Mouse (Mus musculus) kidney, postnatal 0 days (tissue): Measurements from ENCODE around the gene Npas3. TPM values are rescaled to one million over a fixed set of nuclear protein-coding genes. Genes with fewer than 3 reads are reported as not detected.

Source experiments
- ATAC-seq: fragments of 200-750 bp; cut with Nextera tagmentation; replicated peaks from 2 replicates; pipeline ENCODE4 v1.8.0; 2017; ENCODE audit warnings: low read depth, moderate number of reproducible peaks, moderate TSS enrichment, moderate library complexity; ENCODE audit not compliant: low FRiP score
- DNase-seq: peaks from one replicate; pipeline ENCODE4 v3.0.0-alpha.2; 2016; ENCODE audit warnings: low spot score
- H3K27ac ChIP-seq: fragments of 300-500 bp; sonication (generic); 2 replicates; pipeline ENCODE4 v1.5.1; 2014; ENCODE audit warnings: mild to moderate bottlenecking
- H3K27me3 ChIP-seq: fragments of 300-500 bp; sonication (generic); 2 replicates; pipeline ENCODE4 v1.6.1; 2014; ENCODE audit warnings: low read length, mixed read lengths; ENCODE audit not compliant: insufficient read depth
- H3K36me3 ChIP-seq: fragments of 300-500 bp; sonication (generic); 2 replicates; pipeline ENCODE4 v1.6.1; 2014; ENCODE audit warnings: low read length, mixed read lengths; ENCODE audit not compliant: insufficient read depth
- H3K4me1 ChIP-seq: fragments of 300-500 bp; sonication (generic); replicated peaks from 2 replicates; pipeline ENCODE4 v1.6.1; 2014; ENCODE audit warnings: antibody characterized with exemption, low read length, mixed read lengths; ENCODE audit not compliant: insufficient read depth
- H3K4me2 ChIP-seq: fragments of 300-500 bp; sonication (generic); 2 replicates; pipeline ENCODE4 v1.6.1; 2014; ENCODE audit warnings: mild to moderate bottlenecking, low read length, moderate library complexity, mixed read lengths
- H3K4me3 ChIP-seq: fragments of 300-500 bp; sonication (generic); replicated peaks from 2 replicates; pipeline ENCODE4 v1.5.1; 2014; ENCODE audit warnings: low read depth, low read length
- H3K9ac ChIP-seq: fragments of 300-500 bp; sonication (generic); 2 replicates; pipeline ENCODE4 v1.6.1; 2014; ENCODE audit warnings: low read depth, low read length
- H3K9me3 ChIP-seq: fragments of 300-500 bp; sonication (generic); replicated peaks from 2 replicates; pipeline ENCODE4 v1.6.1; 2016; ENCODE audit warnings: low read length, inconsistent platforms, mixed read lengths
- CTCF ChIP-seq: IDR thresholded peaks from 2 replicates; pipeline ENCODE4 v1.5.1; 2016; ENCODE audit warnings: antibody characterized with exemption, low read depth, mild to moderate bottlenecking, moderate library complexity
- whole genome bisulfite sequencing: fragments of 180-500 bp; shearing (Covaris S2); extraction: QIAGEN DNeasy Blood & Tissue Kit; methylation state at CpG from one replicate; pipeline ENCODE4 v1.1.7; 2014; 5-methylcytosine and 5-hydroxymethylcytosine counted together
- polyA plus RNA-seq: library from polyadenylated mRNA; unstranded; fragments of >200 nt; fragmentation: Nextera tagmentation; extraction: Ambion mirVana; gene quantifications from 2 replicates; pipeline ENCODE4 v1.2.1, GENCODE M21; 2015

The Npas3 gene
- polyA plus RNA-seq, 1 experiment from 2014 or later = 1.2 TPM

DNA sequence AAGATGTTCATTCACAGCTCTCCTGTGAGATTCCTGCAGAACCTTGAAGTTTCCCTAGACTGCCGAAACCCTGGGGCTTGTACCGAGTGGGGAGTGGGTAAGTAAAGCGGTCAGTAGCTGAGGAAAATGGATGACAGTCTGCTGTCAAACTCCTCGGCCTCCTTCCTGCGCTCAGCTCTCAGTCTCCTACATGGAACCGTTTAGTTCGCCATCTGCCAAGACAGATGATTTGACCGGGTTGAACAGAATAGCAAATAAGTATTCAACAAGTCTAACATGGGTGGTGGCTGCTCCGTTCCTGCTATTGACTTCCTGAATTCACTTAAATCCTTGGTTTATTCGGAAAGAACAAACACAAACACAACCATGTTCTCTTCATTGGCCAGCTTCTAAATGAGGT, 541.0 kb downstream of the Npas3 start:
- H3K36me3 ChIP-seq = no peaks in the 10 kb centered on the region
- WGBS = 89% methylated on average over 10 of the region's 10 CpGs

DNA sequence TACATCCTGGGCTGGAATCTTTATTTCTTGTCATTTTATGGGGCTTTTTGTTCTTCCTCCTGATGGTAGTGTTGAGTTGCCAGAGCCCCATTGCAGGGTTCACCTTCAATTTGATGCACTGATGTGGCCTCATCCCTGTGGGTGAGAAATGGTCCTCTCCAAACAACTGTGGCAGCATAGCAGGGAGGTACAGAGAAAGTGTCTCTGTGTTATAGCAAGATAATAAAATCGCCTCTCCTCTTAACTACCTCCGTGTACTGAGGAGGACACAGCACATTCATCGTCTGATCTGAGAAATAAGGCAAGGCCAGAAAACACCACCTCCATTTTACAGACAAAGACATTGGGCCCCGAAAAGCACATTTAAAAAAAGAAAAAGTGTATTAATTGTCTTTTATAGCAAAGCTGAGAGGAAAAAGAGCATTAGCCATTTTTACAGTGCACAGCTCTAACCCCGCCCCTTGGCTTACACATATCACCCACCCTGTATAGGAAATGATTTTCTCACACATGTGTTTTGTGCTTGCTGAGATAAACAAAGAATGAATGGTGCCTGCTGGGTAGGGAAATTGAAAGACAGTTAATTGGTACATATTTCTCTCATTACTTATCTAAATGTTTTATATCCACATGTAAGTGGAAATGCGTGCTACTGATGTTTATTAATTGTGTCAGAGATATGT, 546.4 kb downstream of the Npas3 start:
- TF ChIP-seq CTCF = no peak
- Histone ChIP-seq H3K4me2 (no peak overlapping the region), H3K4me3 (no peak overlapping the region), H3K36me3 (no peaks in the 10 kb centered on the region), H3K27me3 (no peaks in the 10 kb centered on the region), H3K9me3 (no peaks in the 10 kb centered on the region), H3K9ac (no peak overlapping the region), H3K4me1 (no peaks in the 10 kb centered on the region), H3K27ac (no peak overlapping the region)
- 93% methylated on average over 6 of the region's 6 CpGs for WGBS
- DNase-seq (no peak), ATAC-seq (no peak)

More for the DNA sequence above, 541.0 kb downstream of the Npas3 start:
- Histone ChIP-seq H3K4me1 (no peaks in the 10 kb centered on the region), H3K4me2 (no peak overlapping the region), H3K27ac (no peak overlapping the region), H3K9ac (no peak overlapping the region), H3K9me3 (no peaks in the 10 kb centered on the region), H3K27me3 (no peaks in the 10 kb centered on the region), H3K4me3 (no peak overlapping the region)
- ATAC-seq (no peak), DNase-seq (no peak)
- no peak for TF ChIP-seq CTCF

DNA sequence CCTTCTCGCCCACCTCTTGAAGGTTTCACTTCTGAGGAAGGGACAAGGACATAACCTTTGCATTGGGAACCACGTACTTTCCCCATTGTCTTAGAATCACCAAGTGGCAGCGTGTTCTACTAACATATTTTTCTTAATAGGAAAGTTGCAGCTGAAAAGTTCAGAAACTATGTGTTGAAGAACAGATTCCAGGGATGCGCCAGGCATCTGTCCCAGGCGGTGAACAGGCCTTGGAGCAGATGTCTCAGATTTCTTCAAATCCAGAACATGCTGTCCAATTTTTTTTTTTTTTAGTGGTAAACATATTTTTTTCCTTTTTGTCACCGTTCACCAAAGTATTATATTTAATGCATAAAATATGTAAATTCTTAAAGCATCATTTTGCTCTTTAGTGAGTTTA, 553.4 kb downstream of the Npas3 start:
- no peak overlapping the region for H3K9ac ChIP-seq
- no peak overlapping the region for H3K4me2 ChIP-seq
- ATAC-seq (no peak), DNase-seq (no peak)
- H3K36me3 ChIP-seq = no peaks in the 10 kb centered on the region
- 89% methylated on average over 6 of the region's 6 CpGs for WGBS
- H3K4me1 ChIP-seq = no peaks in the 10 kb centered on the region
- no peaks in the 10 kb centered on the region for H3K27me3 ChIP-seq
- TF ChIP-seq CTCF = no peak
- no peak overlapping the region for H3K4me3 ChIP-seq
- no peak overlapping the region for H3K27ac ChIP-seq
- H3K9me3 ChIP-seq = no peaks in the 10 kb centered on the region

DNA sequence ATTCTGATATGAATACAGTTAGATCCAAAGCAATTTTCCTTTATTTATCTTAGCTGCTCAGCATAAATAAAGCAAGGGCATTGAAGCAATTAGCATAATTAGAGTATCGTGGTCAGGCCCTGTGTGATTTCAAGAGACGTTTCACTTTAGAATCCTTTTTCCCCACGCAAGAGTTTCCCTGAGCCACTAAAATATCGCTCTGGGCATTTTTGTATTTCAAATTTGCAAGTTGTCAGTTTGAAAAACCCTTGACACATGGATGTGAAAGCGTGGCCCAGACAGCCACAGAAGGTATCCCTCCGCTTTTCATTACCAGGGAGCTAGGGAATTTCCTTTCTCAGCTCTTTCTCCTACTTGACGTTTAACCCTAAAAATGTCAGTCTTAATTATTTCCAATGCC, 553.9 kb downstream of the Npas3 start:
- DNase-seq (no peak), ATAC-seq (no peak)
- H3K4me3 ChIP-seq = no peak overlapping the region
- H3K9ac ChIP-seq = no peak overlapping the region
- no peak overlapping the region for H3K27ac ChIP-seq
- no peaks in the 10 kb centered on the region for H3K36me3 ChIP-seq
- H3K4me2 ChIP-seq = no peak overlapping the region
- H3K27me3 ChIP-seq = no peaks in the 10 kb centered on the region
- 65% methylated on average over 7 of the region's 7 CpGs for WGBS
- no peak for TF ChIP-seq CTCF
- H3K9me3 ChIP-seq = no peaks in the 10 kb centered on the region
- no peaks in the 10 kb centered on the region for H3K4me1 ChIP-seq

DNA sequence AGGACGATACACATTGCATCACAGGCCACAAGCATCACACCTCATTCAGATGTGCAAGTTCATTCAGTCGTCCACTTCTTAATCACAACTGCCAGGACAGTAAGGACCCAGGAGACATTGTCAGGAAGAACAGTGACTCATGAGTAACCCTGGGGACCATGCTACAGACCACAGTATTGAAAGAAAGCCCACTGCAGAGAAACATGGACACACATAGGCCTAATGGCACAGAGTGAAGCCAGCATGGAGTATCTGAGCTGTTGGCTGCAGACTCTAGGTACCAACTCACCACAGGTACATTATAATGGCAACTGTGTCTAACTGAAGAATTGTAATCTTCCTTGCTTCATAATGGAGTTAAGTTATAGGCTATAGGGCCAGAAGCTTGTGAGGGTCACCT, 561.6 kb downstream of the Npas3 start:
- H3K4me1 ChIP-seq = no peaks in the 10 kb centered on the region
- H3K27me3 ChIP-seq = no peaks in the 10 kb centered on the region
- DNase-seq (no peak), ATAC-seq (no peak)
- H3K9ac ChIP-seq = no peak overlapping the region
- no peak overlapping the region for H3K4me3 ChIP-seq
- no peak overlapping the region for H3K27ac ChIP-seq
- no peaks in the 10 kb centered on the region for H3K9me3 ChIP-seq
- TF ChIP-seq CTCF = no peak
- no peaks in the 10 kb centered on the region for H3K36me3 ChIP-seq
- H3K4me2 ChIP-seq = no peak overlapping the region
- 89% methylated on average over 2 of the region's 2 CpGs for WGBS

DNA sequence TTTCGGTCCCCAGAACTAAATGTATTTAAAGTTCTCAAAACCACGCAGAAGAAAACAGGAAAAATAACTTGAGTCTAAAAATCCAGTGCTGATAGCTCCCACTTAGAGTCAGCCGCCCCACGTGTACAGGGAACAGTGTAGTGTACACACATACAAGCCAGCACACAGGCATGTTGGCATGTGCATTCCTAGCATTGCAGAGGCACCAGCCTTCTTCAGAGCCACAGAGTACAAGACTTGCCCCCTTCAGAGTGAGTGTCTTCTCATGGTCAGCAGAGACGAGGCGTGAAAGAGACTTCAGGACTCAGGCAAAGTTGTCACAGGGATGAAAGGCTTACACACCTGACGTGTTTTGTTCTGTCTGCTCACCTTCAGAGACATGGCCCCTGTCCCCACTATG, 565.8 kb downstream of the Npas3 start:
- TF ChIP-seq CTCF = no peak
- DNase-seq (no peak), ATAC-seq (no peak)
- no peak overlapping the region for H3K27ac ChIP-seq
- no peak overlapping the region for H3K4me3 ChIP-seq
- no peaks in the 10 kb centered on the region for H3K27me3 ChIP-seq
- H3K36me3 ChIP-seq = no peaks in the 10 kb centered on the region
- H3K4me1 ChIP-seq = no peaks in the 10 kb centered on the region
- no peaks in the 10 kb centered on the region for H3K9me3 ChIP-seq
- 84% methylated on average over 7 of the region's 7 CpGs for whole genome bisulfite sequencing
- no peak overlapping the region for H3K9ac ChIP-seq
- no peak overlapping the region for H3K4me2 ChIP-seq

DNA sequence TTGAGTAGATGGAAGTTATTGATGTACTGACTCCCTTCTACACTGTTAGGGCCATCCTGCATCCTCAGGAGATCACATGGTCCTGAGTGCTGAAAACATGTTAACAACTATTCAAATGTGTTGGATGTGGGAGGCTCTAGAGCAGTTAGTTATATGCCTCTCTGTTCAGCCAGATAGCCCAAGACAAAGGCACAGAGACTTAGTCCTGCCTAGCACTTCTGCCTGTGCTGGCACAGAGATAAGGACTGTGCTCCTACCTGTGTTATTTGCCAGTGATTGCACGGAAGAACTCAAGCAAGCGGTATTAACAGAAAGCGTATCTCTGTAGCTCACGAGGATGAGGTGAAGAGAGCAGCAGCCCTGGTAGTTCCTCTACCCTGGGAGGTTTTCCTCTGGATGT, 571.5 kb downstream of the Npas3 start:
- no peaks in the 10 kb centered on the region for H3K4me1 ChIP-seq
- no peak overlapping the region for H3K27ac ChIP-seq
- H3K27me3 ChIP-seq = no peaks in the 10 kb centered on the region
- no peak for DNase-seq
- no peaks in the 10 kb centered on the region for H3K9me3 ChIP-seq
- no peak overlapping the region for H3K9ac ChIP-seq
- H3K4me3 ChIP-seq = no peak overlapping the region
- TF ChIP-seq CTCF = no peak
- H3K4me2 ChIP-seq = no peak overlapping the region
- no peak for ATAC-seq
- WGBS = 97% methylated on average over 4 of the region's 4 CpGs
- H3K36me3 ChIP-seq = no peaks in the 10 kb centered on the region
